Mouse (Mus musculus) cerebellum, adult 2 months (tissue): ENCODE data around the gene Polr1a. TPM values are rescaled to one million over a fixed set of nuclear protein-coding genes. Genes with fewer than 3 reads are reported as not detected.

Source experiments
- DNase-seq, 2 experiments: peaks; one replicate each; pipeline ENCODE4 v3.0.0; 2021
- H3K27ac ChIP-seq: fragments of 200-500 bp; 2 replicates; pipeline ENCODE4 v1.5.1; 2012; ENCODE audit warnings: low read length, control low read depth, inconsistent platforms; ENCODE audit not compliant: insufficient read depth
- H3K27me3 ChIP-seq: fragments of 200-500 bp; 2 replicates; pipeline ENCODE4 v1.6.1; 2012; ENCODE audit warnings: inconsistent platforms, mild to moderate bottlenecking, low read length, moderate library complexity; ENCODE audit not compliant: control insufficient read depth, insufficient read depth
- H3K4me1 ChIP-seq: fragments of 200-500 bp; 2 replicates; pipeline ENCODE4 v1.6.1; 2011; ENCODE audit warnings: low read length; ENCODE audit not compliant: control insufficient read depth, insufficient read depth
- H3K4me3 ChIP-seq: fragments of 200-500 bp; replicated peaks from 2 replicates; pipeline ENCODE3; 2011; ENCODE audit warnings: mild to moderate bottlenecking, low read depth, low read length, control low read depth; ENCODE audit not compliant: insufficient read depth
- CTCF ChIP-seq: fragments of 200-500 bp; IDR thresholded peaks from 2 replicates; pipeline ENCODE4 v1.5.1; 2011; ENCODE audit warnings: low read depth, mild to moderate bottlenecking, control low read depth, low read length, moderate library complexity, borderline replicate concordance; ENCODE audit not compliant: insufficient read depth
- POLR2A ChIP-seq: fragments of 200-500 bp; IDR thresholded peaks from 2 replicates; pipeline ENCODE4 v1.6.1; 2011; ENCODE audit warnings: low read length, control low read depth, borderline replicate concordance; ENCODE audit not compliant: insufficient read depth
- whole genome bisulfite sequencing: fragments of 180-500 bp; shearing (Covaris S2); methylation state at CpG from one replicate; pipeline ENCODE4 v1.1.7; 2018; 5-methylcytosine and 5-hydroxymethylcytosine counted together
- polyA plus RNA-seq: library from polyadenylated mRNA; depleted of rRNA; stranded (reverse); fragments of >200 nt; gene quantifications from 2 replicates; pipeline ENCODE4 v1.2.3, GENCODE M21; 2012; rRNA removed

Polr1a gene
- polyA plus RNA-seq, 1 experiment, result 19.6 TPM

GRCm38 (mm10) chr6:72008213-72008655, 99.4 kb downstream of the Polr1a start:
- Histone ChIP-seq H3K27me3 (no peaks in the 10 kb centered on the region), H3K4me1 (peaks cover 10% of the 10 kb centered on the region; the same call in 1 of the 2 replicates), H3K4me3 (no peak overlapping the region), H3K27ac (no peak overlapping the region)
- 92% methylated on average over 4 of the region's 4 CpGs for WGBS
- TF ChIP-seq CTCF (no peak), POLR2A (no peak)
- DNase-seq, result no peak

- H3K27me3 ChIP-seq, result no peaks in the 10 kb centered on the region
- no peak overlapping the region for H3K27ac ChIP-seq
- no peak overlapping the region for H3K4me3 ChIP-seq
- H3K4me1 ChIP-seq, result peaks cover 5% of the 10 kb centered on the region; the same call in 1 of the 2 replicates
- DNase-seq, result no peak
- WGBS, result 84% methylated on average over 1 of the region's 1 CpGs
- TF ChIP-seq CTCF (no peak), POLR2A (no peak)
These were observed 100.6 kb downstream of the Polr1a start for GRCm38 (mm10) chr6:72009454-72009853.

- Histone ChIP-seq H3K4me3 (no peak overlapping the region), H3K27ac (peak overlapping the region; percentile 97), H3K4me1 (peaks cover 8% of the 10 kb centered on the region; the same call in 1 of the 2 replicates), H3K27me3 (no peaks in the 10 kb centered on the region)
- peak; percentile 50 to 72 for DNase-seq
- WGBS, result 7% methylated on average over 4 of the region's 4 CpGs
- no peak for TF ChIP-seq CTCF
- TF ChIP-seq POLR2A, result 0 out of 2 replicates have a peak, but pooled peaks have one; percentile 20
These were observed 105.2 kb downstream of the Polr1a start for GRCm38 (mm10) chr6:72014033-72014432.

- no peaks in the 10 kb centered on the region for H3K27me3 ChIP-seq
- peaks cover 5% of the 10 kb centered on the region; the same call in 1 of the 2 replicates for H3K4me1 ChIP-seq
- 78% methylated on average over 6 of the region's 6 CpGs for WGBS
- TF ChIP-seq CTCF, result no peak
- no peak for TF ChIP-seq POLR2A
- H3K27ac ChIP-seq, result no peak overlapping the region
- DNase-seq, result no peak
- H3K4me3 ChIP-seq, result no peak overlapping the region
These were observed 109.2 kb downstream of the Polr1a start for GRCm38 (mm10) chr6:72018052-72018451.

GRCm38 (mm10) chr6:72025497-72025896, 116.6 kb downstream of the Polr1a start:
- no peak for DNase-seq
- H3K4me3 ChIP-seq, result no peak overlapping the region

GRCm38 (mm10) chr6:72028079-72028478, 119.2 kb downstream of the Polr1a start:
- H3K27ac ChIP-seq, result no peak overlapping the region
- TF ChIP-seq POLR2A, result no peak
- TF ChIP-seq CTCF, result no peak
- H3K4me3 ChIP-seq, result no peak overlapping the region
- no peaks in the 10 kb centered on the region for H3K4me1 ChIP-seq
- DNase-seq, result no peak
- no peaks in the 10 kb centered on the region for H3K27me3 ChIP-seq
- 98% methylated on average over 1 of the region's 1 CpGs for WGBS

More at GRCm38 (mm10) chr6:72025497-72025896, 116.6 kb downstream of the Polr1a start:
- no peaks in the 10 kb centered on the region for H3K27me3 ChIP-seq
- no peak overlapping the region for H3K27ac ChIP-seq
- no peaks in the 10 kb centered on the region for H3K4me1 ChIP-seq
- no peak for TF ChIP-seq CTCF
- no peak for TF ChIP-seq POLR2A

GRCm38 (mm10) chr6:72029674-72030073, 120.8 kb downstream of the Polr1a start:
- Histone ChIP-seq H3K27me3 (no peaks in the 10 kb centered on the region), H3K27ac (no peak overlapping the region), H3K4me3 (no peak overlapping the region), H3K4me1 (no peaks in the 10 kb centered on the region)
- TF ChIP-seq POLR2A (no peak), CTCF (no peak)
- 93% methylated on average over 6 of the region's 6 CpGs for WGBS
- no peak for DNase-seq

Other genes starting within 250 kb of the Polr1a start
- 74.0 and 82.1 TPM in 2 replicates for gene Reep1, start 201.5 kb upstream of the Polr1a start, polyA plus RNA-seq
- gene Mrpl35, start 82.1 kb upstream of the Polr1a start, polyA plus RNA-seq, result 21.7 and 22.1 TPM in 2 replicates
- gene Immt, start 77.7 kb upstream of the Polr1a start, polyA plus RNA-seq, result 110 and 115 TPM in 2 replicates
- 64.1 and 65.6 TPM in 2 replicates for gene Ptcd3, start 303 bp upstream of the Polr1a start, polyA plus RNA-seq
- gene St3gal5, start 188.5 kb downstream of the Polr1a start, polyA plus RNA-seq, result 129 TPM in 2 replicates